18 mouse cellular contexts compared by ENCODE assay signal in the genomic region with DNA sequence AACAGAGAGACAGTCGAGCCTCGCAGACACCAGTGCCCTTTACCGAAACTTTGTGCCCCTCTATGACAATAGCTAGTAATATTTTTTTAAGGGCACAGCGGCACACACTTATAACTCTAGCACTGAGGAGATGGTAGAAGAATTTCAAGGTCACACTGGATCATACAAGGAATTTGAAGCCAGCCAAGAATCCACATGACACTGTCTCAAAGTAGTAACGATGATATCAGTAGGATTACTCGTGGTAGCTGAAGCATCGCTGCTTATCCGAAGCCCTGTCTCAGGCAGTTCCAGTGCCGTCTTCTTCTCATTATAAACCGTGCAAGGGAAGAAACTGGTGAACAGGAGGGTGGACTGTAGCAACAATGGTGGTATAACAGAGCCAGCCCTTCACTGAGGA.
DNase-seq lines count a peak whose midpoint lies in the region; ATAC-seq and TF ChIP-seq lines count a peak whose summit lies in the region.
"Had no signal": no experiment of that assay in that cellular context is flagged by ENCODE, and none has a peak within 500 bp of the region (broad histone marks: within the 10 kb centered on the region; RNA-seq: fewer than 3 reads in every experiment).

No protein-coding gene starts in this region.

- H3K36me3 ChIP-seq in heart, embryonic 16.5 days (ENCODE audit: control insufficient read depth, insufficient read depth): no peaks in the 10 kb centered on the region
- no peaks in the 10 kb centered on the region for H3K36me3 ChIP-seq in midbrain, embryonic 10.5 days
- no peaks in the 10 kb centered on the region for H3K36me3 ChIP-seq in midbrain, postnatal 0 days (ENCODE audit: insufficient read depth, low read length)
- no peaks in the 10 kb centered on the region for H3K36me3 ChIP-seq in midbrain, embryonic 14.5 days (ENCODE audit: control insufficient read depth, insufficient read depth, low read length)
- H3K36me3 ChIP-seq in neural tube, embryonic 15.5 days: no peaks in the 10 kb centered on the region
- H3K36me3 ChIP-seq: embryonic facial prominence, embryonic 10.5 days; forebrain, embryonic 12.5 days had no signal

- H3K27me3 ChIP-seq in heart, embryonic 16.5 days (ENCODE audit: control insufficient read depth, insufficient read depth, low read length): no peaks in the 10 kb centered on the region
- H3K27me3 ChIP-seq in midbrain, embryonic 10.5 days (ENCODE audit: low read depth, poor library complexity, severe bottlenecking): peaks cover 55% of the 10 kb centered on the region
- H3K27me3 ChIP-seq in midbrain, postnatal 0 days (ENCODE audit: insufficient read depth, low read length): no peaks in the 10 kb centered on the region
- H3K27me3 ChIP-seq in midbrain, embryonic 14.5 days (ENCODE audit: control insufficient read depth, insufficient read depth, low read length): no peaks in the 10 kb centered on the region
- H3K27me3 ChIP-seq in neural tube, embryonic 15.5 days (replicated peaks): no peaks in the 10 kb centered on the region

- intact Hi-C loops in heart, postnatal 14 days (cut with DNase I): no loop called here

- WGBS in heart, embryonic 16.5 days: 54% methylated on average over 10 of the region's 10 CpGs
- 87% methylated on average over 10 of the region's 10 CpGs for WGBS in midbrain, embryonic 10.5 days
- WGBS in midbrain, postnatal 0 days: 59% methylated on average over 10 of the region's 10 CpGs
- 73% methylated on average over 10 of the region's 10 CpGs for WGBS in midbrain, embryonic 14.5 days
- 56% methylated on average over 10 of the region's 10 CpGs for WGBS in neural tube, embryonic 15.5 days

- no peaks in the 10 kb centered on the region for H3K9me3 ChIP-seq in heart, embryonic 16.5 days (replicated peaks; ENCODE audit: control insufficient read depth, low read length)
- H3K9me3 ChIP-seq in midbrain, embryonic 10.5 days (replicated peaks): no peaks in the 10 kb centered on the region
- H3K9me3 ChIP-seq in midbrain, postnatal 0 days (ENCODE audit: low read length): no peaks in the 10 kb centered on the region
- no peaks in the 10 kb centered on the region for H3K9me3 ChIP-seq in midbrain, embryonic 14.5 days (ENCODE audit: control insufficient read depth, low read length)
- no peaks in the 10 kb centered on the region for H3K9me3 ChIP-seq in neural tube, embryonic 15.5 days (replicated peaks)
- H3K9me3 ChIP-seq: embryonic facial prominence, embryonic 10.5 days; forebrain, embryonic 12.5 days had no signal

- no peak overlapping the region for H3K4me3 ChIP-seq in heart, embryonic 16.5 days (ENCODE audit: low read length)
- no peak overlapping the region for H3K4me3 ChIP-seq in midbrain, embryonic 10.5 days
- no peak overlapping the region for H3K4me3 ChIP-seq in midbrain, postnatal 0 days (ENCODE audit: low read depth, low read length)
- no peak overlapping the region for H3K4me3 ChIP-seq in midbrain, embryonic 14.5 days (replicated peaks; ENCODE audit: low read depth, low read length)
- no peak overlapping the region for H3K4me3 ChIP-seq in neural tube, embryonic 15.5 days (replicated peaks)
- H3K4me3 ChIP-seq: embryonic facial prominence, embryonic 10.5 days; forebrain, embryonic 12.5 days had no signal

- DNase-seq in heart, postnatal 14 days: no peak
- DNase-seq in midbrain, embryonic 10.5 days (ENCODE audit: low spot score): no peak
- no peak for DNase-seq in midbrain, postnatal 0 days (ENCODE audit: low spot score)
- DNase-seq in midbrain, embryonic 14.5 days: no peak
- DNase-seq in urinary bladder, postnatal 4 days (ENCODE audit: low spot score in 2 of 2): no peak
- DNase-seq: adrenal gland, adult 2 months; cerebellum, adult 8-10 months; kidney, adult 18-20 months; lung, adult 18-20 months; lung, postnatal 14 days; right cerebral cortex, adult 18-20 months had no signal

- peak overlapping the region; percentile 92 for H3K27ac ChIP-seq in heart, embryonic 16.5 days (ENCODE audit: low read length)
- H3K27ac ChIP-seq in midbrain, embryonic 10.5 days (replicated peaks): peak overlapping the region; percentile 64
- no peak overlapping the region for H3K27ac ChIP-seq in midbrain, postnatal 0 days (ENCODE audit: low read depth, low read length)
- H3K27ac ChIP-seq in midbrain, embryonic 14.5 days (replicated peaks; ENCODE audit: low read depth, low read length): peak overlapping the region; percentile 74; the same call in 1 of the 2 replicates
- H3K27ac ChIP-seq in neural tube, embryonic 15.5 days (replicated peaks): 0 out of 2 replicates have a peak overlapping the region, but pooled peaks have one; percentile 60
- H3K27ac ChIP-seq: embryonic facial prominence, embryonic 10.5 days; kidney, postnatal 0 days; stomach, postnatal 0 days had no signal

- H3K4me2 ChIP-seq in heart, embryonic 16.5 days (ENCODE audit: low read depth, low read length): no peak overlapping the region
- no peak overlapping the region for H3K4me2 ChIP-seq in midbrain, postnatal 0 days (ENCODE audit: low read depth, low read length, poor library complexity, severe bottlenecking)
- H3K4me2 ChIP-seq in midbrain, embryonic 14.5 days (ENCODE audit: low read length): no peak overlapping the region
- no peak overlapping the region for H3K4me2 ChIP-seq in neural tube, embryonic 15.5 days
- H3K4me2 ChIP-seq: forebrain, embryonic 12.5 days; liver, embryonic 11.5 days had no signal

- H3K4me1 ChIP-seq in heart, embryonic 16.5 days (ENCODE audit: control insufficient read depth, insufficient read depth, low read length): peaks cover 45% of the 10 kb centered on the region
- peaks cover 87% of the 10 kb centered on the region for H3K4me1 ChIP-seq in midbrain, embryonic 10.5 days
- peaks cover 37% of the 10 kb centered on the region for H3K4me1 ChIP-seq in midbrain, postnatal 0 days (ENCODE audit: insufficient read depth, low read length)
- peaks cover 56% of the 10 kb centered on the region for H3K4me1 ChIP-seq in midbrain, embryonic 14.5 days (ENCODE audit: control insufficient read depth, insufficient read depth, low read length)
- H3K4me1 ChIP-seq in neural tube, embryonic 15.5 days: peaks cover 70% of the 10 kb centered on the region

- no peak for TF ChIP-seq CTCF in midbrain, postnatal 0 days (IDR thresholded peaks at IDR 0.05)

- H3K9ac ChIP-seq in heart, embryonic 16.5 days (ENCODE audit: low read length): no peak overlapping the region; the same call in 1 of the 2 replicates
- no peak overlapping the region for H3K9ac ChIP-seq in midbrain, postnatal 0 days (replicated peaks; ENCODE audit: low read length, poor library complexity, severe bottlenecking)
- H3K9ac ChIP-seq in midbrain, embryonic 14.5 days (replicated peaks; ENCODE audit: low read length): no peak overlapping the region
- no peak overlapping the region for H3K9ac ChIP-seq in neural tube, embryonic 15.5 days (replicated peaks)
- H3K9ac ChIP-seq: forebrain, embryonic 12.5 days had no signal

- no peak for ATAC-seq in heart, embryonic 16.5 days (replicated peaks; ENCODE audit: extremely low read depth, insufficient read depth, low FRiP score)
- ATAC-seq in midbrain, postnatal 0 days (ENCODE audit: low FRiP score): no peak
- no peak for ATAC-seq in midbrain, embryonic 14.5 days (ENCODE audit: low FRiP score, low TSS enrichment)
- no peak for ATAC-seq in neural tube, embryonic 15.5 days (ENCODE audit: low FRiP score)
